Mouse (Mus musculus) T-cell, adult 66 days (primary cell): Measurements from ENCODE around the gene Ccdc185. TPM values are rescaled to one million over a fixed set of nuclear protein-coding genes. Genes with fewer than 3 reads are reported as not detected.

Source experiments
- total RNA-seq, 2 experiments: library from RNA; stranded (reverse); gene quantifications; 3 replicates in 1 of 2; 4 replicates in 1 of 2; pipeline ENCODE4 v1.2.4; 2023

Gene Ccdc185
- total RNA-seq, result not detected

DNA sequence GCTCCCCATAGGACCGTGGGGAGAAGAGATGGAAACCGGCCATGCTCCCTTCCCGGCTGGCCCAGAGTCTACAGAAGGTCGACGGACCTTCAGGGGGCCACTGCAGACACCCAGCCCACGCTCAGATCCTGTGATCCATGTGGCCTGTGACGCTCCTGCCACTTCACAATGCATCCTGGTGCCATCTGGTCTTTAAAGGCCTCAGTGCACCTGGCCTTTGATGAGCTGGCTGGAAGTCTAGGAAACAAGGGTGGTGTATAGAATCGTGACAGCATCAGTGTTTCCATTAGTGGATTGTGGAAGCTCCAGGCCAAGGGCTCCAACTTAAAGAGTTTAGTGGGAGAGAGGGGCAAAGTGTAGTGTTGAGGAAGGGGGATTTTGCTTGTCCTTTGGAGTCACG lies at the start of gene Ccdc185:
Gene Ccdc185, minus strand, starts transcription at position 101 of the 400 bp plus-strand sequence.

DNA sequence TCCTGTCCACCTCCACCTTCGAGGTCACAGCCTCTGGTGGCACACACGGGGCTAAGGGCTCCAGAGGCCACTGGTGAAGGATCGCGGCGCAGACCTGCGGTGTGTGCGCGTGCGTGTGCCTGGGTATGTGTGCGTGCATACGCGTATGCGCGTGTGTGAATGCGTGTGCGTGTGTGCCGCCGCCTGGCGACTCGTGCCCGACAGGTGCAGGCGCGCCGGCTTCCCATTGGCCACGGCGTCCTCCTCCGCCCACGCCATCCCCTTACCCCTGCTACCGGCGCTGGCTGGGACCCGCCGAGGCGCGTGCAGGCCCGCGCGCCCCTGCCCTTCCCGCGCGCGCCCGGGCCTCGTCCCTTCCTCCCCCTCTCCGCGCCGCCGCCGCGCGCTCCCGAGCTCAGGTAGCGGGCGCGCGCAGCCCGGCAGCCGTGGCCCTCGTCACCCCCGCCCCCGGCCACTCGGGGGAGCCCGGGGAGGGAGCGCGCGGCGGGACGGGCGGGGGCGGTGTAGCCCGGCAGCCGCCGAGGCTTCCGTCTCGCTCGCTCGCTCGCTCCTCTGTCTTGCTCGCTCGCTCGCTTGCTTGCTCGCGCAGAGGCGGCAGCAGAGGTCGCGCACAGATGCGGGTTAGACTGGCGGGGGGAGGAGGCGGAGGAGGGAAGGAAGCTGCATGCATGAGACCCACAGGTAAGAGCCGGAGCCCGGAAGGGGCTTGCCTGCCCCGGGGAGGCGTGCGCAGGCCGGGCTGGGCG lies 14.9 kb upstream of the Ccdc185 start, which contains the start of gene Susd4:
Gene Susd4, plus strand, starts transcription at position 145 of the 746 bp plus-strand sequence.

Other genes starting within 250 kb of the Ccdc185 start
- 10 to 100 TPM; 76.9 to 80.7 TPM for gene Capn2, start 231.6 kb downstream of the Ccdc185 start, total RNA-seq
- not detected for gene Capn8, start 184.2 kb downstream of the Ccdc185 start, total RNA-seq
- gene Susd4, start 14.7 kb upstream of the Ccdc185 start, total RNA-seq, result 1 to 10 TPM; 7.2 to 7.4 TPM
- under 1 TPM in 1 of 2 experiments, not detected in 1; 0.39 TPM for gene Tlr5, start 205.6 kb upstream of the Ccdc185 start, total RNA-seq